Mouse (Mus musculus) granulocyte monocyte progenitor cell, adult 5-6 weeks (primary cell): ENCODE results near the gene Cd2ap. TPM values are rescaled to one million over a fixed set of nuclear protein-coding genes. Genes with fewer than 3 reads are reported as not detected.
A peak's percentile ranks its signal among the peaks of the same experiment; 100 is the strongest.

Source experiments
- ATAC-seq: replicated peaks from 2 replicates; pipeline ENCODE4 v1.8.0; 2016; ENCODE audit warnings: mild to moderate bottlenecking, moderate TSS enrichment, inconsistent platforms; ENCODE audit not compliant: poor library complexity, severe bottlenecking
- total RNA-seq, 2 experiments: library from RNA; stranded (forward) in 1 of 2; stranded (reverse) in 1 of 2; fragments of 200-712, 200-1000 nt in 1 of 2; fragments of >200 nt in 1 of 2; fragmentation: Nextera tagmentation in 1 of 2; gene quantifications; 2 replicates each; pipeline ENCODE4 v1.2.3; 2014 to 2017

Gene Cd2ap
- total RNA-seq, 2 experiments from 2014 or later: 12.1 to 13.4 TPM

- no peak for ATAC-seq
Observed at GRCm38 (mm10) chr17:42870465-42870864, 6.0 kb downstream of the Cd2ap start.

- ATAC-seq: no peak
Observed at GRCm38 (mm10) chr17:42863186-42863585, 13.3 kb downstream of the Cd2ap start.

- ATAC-seq: no peak
Observed at GRCm38 (mm10) chr17:42860370-42860769, 16.1 kb downstream of the Cd2ap start.

- ATAC-seq: no peak
Observed at GRCm38 (mm10) chr17:42857506-42857905, 19.0 kb downstream of the Cd2ap start.

GRCm38 (mm10) chr17:42847108-42847507 is 29.4 kb downstream of the Cd2ap start:
- ATAC-seq: no peak

GRCm38 (mm10) chr17:42837193-42837592 is 39.3 kb downstream of the Cd2ap start:
- ATAC-seq: no peak

- ATAC-seq: no peak
Observed at GRCm38 (mm10) chr17:42822787-42823186, 53.7 kb downstream of the Cd2ap start.

GRCm38 (mm10) chr17:42815374-42815773 is 61.1 kb downstream of the Cd2ap start:
- peak; percentile 77 for ATAC-seq

- no peak for ATAC-seq
Observed at GRCm38 (mm10) chr17:42792412-42792975, 84.0 kb downstream of the Cd2ap start.

- no peak for ATAC-seq
Observed at GRCm38 (mm10) chr17:42790787-42791186, 85.7 kb downstream of the Cd2ap start.

- no peak for ATAC-seq
Observed at GRCm38 (mm10) chr17:42789723-42790122, 86.7 kb downstream of the Cd2ap start.

- no peak for ATAC-seq
Observed at GRCm38 (mm10) chr17:42788686-42789453, 87.6 kb downstream of the Cd2ap start.

GRCm38 (mm10) chr17:42782156-42782757 is 94.2 kb downstream of the Cd2ap start:
- ATAC-seq: peak; percentile 82

- no peak for ATAC-seq
Observed at GRCm38 (mm10) chr17:42753791-42754190, 122.7 kb downstream of the Cd2ap start.

- no peak for ATAC-seq
Observed at GRCm38 (mm10) chr17:42752173-42752572, 124.3 kb downstream of the Cd2ap start.

- no peak for ATAC-seq
Observed at GRCm38 (mm10) chr17:42745657-42746420, 130.6 kb downstream of the Cd2ap start.

Other genes starting within 250 kb of the Cd2ap start
- not detected in 2 replicates for gene Adgrf4, start 184.4 kb downstream of the Cd2ap start, total RNA-seq (2014; fragmentation: Nextera tagmentation)
- not detected in 2 replicates for gene Adgrf4, start 184.4 kb downstream of the Cd2ap start, total RNA-seq (2017)
- not detected in 2 replicates for gene Adgrf2, start 134.5 kb downstream of the Cd2ap start, total RNA-seq (2014; fragmentation: Nextera tagmentation)
- gene Adgrf2, start 134.5 kb downstream of the Cd2ap start, total RNA-seq (2017): not detected in 2 replicates
- 54.2 and 61.4 TPM in 2 replicates for gene Tnfrsf21, start 139.9 kb upstream of the Cd2ap start, total RNA-seq (2014; fragmentation: Nextera tagmentation)
- gene Tnfrsf21, start 139.9 kb upstream of the Cd2ap start, total RNA-seq (2017): 53.1 and 62.5 TPM in 2 replicates